ENCODE assay signal across 7 mouse cellular contexts in genomic region chr2:132144971-132145691, GRCm38 (mm10). TPM values are rescaled to one million over a fixed set of nuclear protein-coding genes. Genes with fewer than 3 reads are reported as not detected.
DNase-seq lines count a peak whose midpoint lies in the region; ATAC-seq and TF ChIP-seq lines count a peak whose summit lies in the region.

Slc23a2 (minus strand) TSS chr2:132145108.

- peaks cover 7% of the 10 kb centered on the region; the same call in 1 of the 2 replicates for H3K27me3 ChIP-seq in forebrain, embryonic 13.5 days
- no peaks in the 10 kb centered on the region for H3K27me3 ChIP-seq in lung, postnatal 0 days (replicated peaks; ENCODE audit: insufficient read depth, low read length)

- TF ChIP-seq CTCF in bone marrow, adult 2 months (IDR thresholded peaks at IDR 0.05; ENCODE audit: control insufficient read depth, insufficient read depth, low read length): no peak
- no peak for TF ChIP-seq CTCF in layer of hippocampus, adult 2 months (conservative IDR thresholded peaks at IDR 0.05)
- TF ChIP-seq CTCF in lung, postnatal 0 days (IDR thresholded peaks at IDR 0.05): no peak

- H3K36me3 ChIP-seq in forebrain, embryonic 13.5 days (ENCODE audit: poor library complexity, severe bottlenecking): no peaks in the 10 kb centered on the region
- H3K36me3 ChIP-seq in lung, postnatal 0 days (ENCODE audit: insufficient read depth, low read length): no peaks in the 10 kb centered on the region

- peak within 1 kb of the TSS; percentile 88 for H3K4me2 ChIP-seq in forebrain, embryonic 13.5 days
- peak within 1 kb of the TSS; percentile 96 for H3K4me2 ChIP-seq in lung, postnatal 0 days (replicated peaks; ENCODE audit: low read depth, low read length)

- TF ChIP-seq POLR2A in bone marrow, adult 2 months (IDR thresholded peaks at IDR 0.05; ENCODE audit: borderline replicate concordance, control insufficient read depth, low read depth, low read length): no peak

- peak; percentile 89 for ATAC-seq in forebrain, embryonic 13.5 days
- peak; percentile 80 for ATAC-seq in lung, postnatal 0 days

- H3K4me1 ChIP-seq in bone marrow, adult 2 months (ENCODE audit: control insufficient read depth, insufficient read depth, low read length): no peaks in the 10 kb centered on the region
- peaks cover 18% of the 10 kb centered on the region for H3K4me1 ChIP-seq in forebrain, embryonic 13.5 days
- H3K4me1 ChIP-seq in lung, postnatal 0 days (ENCODE audit: insufficient read depth, low read depth, low read length): peaks cover 2% of the 10 kb centered on the region; the same call in 1 of the 2 replicates

- DNase-seq in MN1 (ENCODE audit: low spot score): peak; percentile 61
- peak; percentile 71 to 77 for DNase-seq in heart, postnatal 14 days
- peak in 1 of 2 experiments; percentile 55 for DNase-seq in layer of hippocampus, adult 2 months (ENCODE audit: low spot score in 2 of 2)
- peak; percentile 67 for DNase-seq in lung, postnatal 0 days (ENCODE audit: low spot score)
- DNase-seq in retina, postnatal 7 days (ENCODE audit: low read depth, low spot score): peak; percentile 32

- TF ChIP-seq EP300 in lung, postnatal 0 days (IDR thresholded peaks at IDR 0.05): no peak

- intact Hi-C loops in heart, postnatal 14 days (cut with DNase I): no loop called here

- H3K27ac ChIP-seq in bone marrow, adult 2 months (ENCODE audit: control insufficient read depth, insufficient read depth, low read depth, low read length, poor library complexity): no peak within 1 kb of the TSS; the same call in 1 of the 2 replicates
- H3K27ac ChIP-seq in forebrain, embryonic 13.5 days: peak within 1 kb of the TSS; percentile 35
- H3K27ac ChIP-seq in layer of hippocampus, adult 2 months: peak within 1 kb of the TSS; percentile 94
- peak within 1 kb of the TSS; percentile 43; the same call in 1 of the 2 replicates for H3K27ac ChIP-seq in lung, postnatal 0 days (ENCODE audit: low read length)

- peak within 1 kb of the TSS; percentile 92 for H3K9ac ChIP-seq in forebrain, embryonic 13.5 days
- H3K9ac ChIP-seq in lung, postnatal 0 days (replicated peaks; ENCODE audit: low read depth): peak within 1 kb of the TSS; percentile 70

- 2% methylated on average over 51 of the region's 68 CpGs for WGBS in bone marrow, adult 2 months
- 0% methylated on average over 26 of the region's 68 CpGs for WGBS in forebrain, embryonic 13.5 days
- under 1% methylated on average over 29 of the region's 68 CpGs for WGBS in lung, postnatal 0 days

- H3K4me3 ChIP-seq in bone marrow, adult 2 months (replicated peaks; ENCODE audit: control insufficient read depth, low read depth, low read length): peak within 1 kb of the TSS; percentile 58
- peak within 1 kb of the TSS; percentile 90 for H3K4me3 ChIP-seq in forebrain, embryonic 13.5 days
- H3K4me3 ChIP-seq in layer of hippocampus, adult 2 months: peak within 1 kb of the TSS; percentile 93
- H3K4me3 ChIP-seq in lung, postnatal 0 days (ENCODE audit: low read depth, low read length): peak within 1 kb of the TSS; percentile 73

- H3K9me3 ChIP-seq in forebrain, embryonic 13.5 days (replicated peaks): no peaks in the 10 kb centered on the region
- H3K9me3 ChIP-seq in lung, postnatal 0 days (ENCODE audit: low read length): no peaks in the 10 kb centered on the region

RNA-seq across cellular contexts. Expression of gene Slc23a2, which starts in this region (rescaled TPM):
- polyA plus RNA-seq in bone marrow, adult 2 months (2011; ENCODE audit: insufficient read depth, insufficient read length, low replicate concordance, missing spikeins): 3.9 and 12.2 TPM in 2 replicates
- 16.6 and 19.1 TPM in 2 replicates for polyA plus RNA-seq in forebrain, embryonic 13.5 days (2015; fragmentation: Nextera tagmentation; extraction: Ambion mirVana)
- 10 to 100 TPM; 15.4 to 16.0 TPM for total RNA-seq in heart, postnatal 14 days (2021)
- total RNA-seq in layer of hippocampus, adult 2 months (2021): 10 to 100 TPM; 93.1 to 96.0 TPM
- polyA plus RNA-seq in lung, postnatal 0 days (2015; fragmentation: Nextera tagmentation; extraction: Ambion mirVana): 26.6 and 35.8 TPM in 2 replicates

Comparison
In these comparisons a context has a peak if more than half of its experiments do, and no peak if none do; other contexts are left out.
1. RNA of gene Slc23a2 (total RNA-seq): 93.1 to 96.0 TPM in layer of hippocampus, adult 2 months; 15.4 to 16.0 TPM in heart, postnatal 14 days; every median in the first group is over 4 times any median in the second.
2. Peak in every context shown above with its lines, with median percentiles within 50 percentile points of each other: H3K4me3 ChIP-seq.